Mouse (Mus musculus) spleen, adult 18-20 months (tissue): ENCODE measurements around the gene Plekhh3.
A peak's percentile ranks its signal among the peaks of the same experiment; 100 is the strongest.

Experiments used
- DNase-seq, 2 experiments: peaks; one replicate each; pipeline ENCODE4 v3.0.0; 2022; ENCODE audit warnings: mixed read lengths in 2 of 2

The Plekhh3 gene

DNA sequence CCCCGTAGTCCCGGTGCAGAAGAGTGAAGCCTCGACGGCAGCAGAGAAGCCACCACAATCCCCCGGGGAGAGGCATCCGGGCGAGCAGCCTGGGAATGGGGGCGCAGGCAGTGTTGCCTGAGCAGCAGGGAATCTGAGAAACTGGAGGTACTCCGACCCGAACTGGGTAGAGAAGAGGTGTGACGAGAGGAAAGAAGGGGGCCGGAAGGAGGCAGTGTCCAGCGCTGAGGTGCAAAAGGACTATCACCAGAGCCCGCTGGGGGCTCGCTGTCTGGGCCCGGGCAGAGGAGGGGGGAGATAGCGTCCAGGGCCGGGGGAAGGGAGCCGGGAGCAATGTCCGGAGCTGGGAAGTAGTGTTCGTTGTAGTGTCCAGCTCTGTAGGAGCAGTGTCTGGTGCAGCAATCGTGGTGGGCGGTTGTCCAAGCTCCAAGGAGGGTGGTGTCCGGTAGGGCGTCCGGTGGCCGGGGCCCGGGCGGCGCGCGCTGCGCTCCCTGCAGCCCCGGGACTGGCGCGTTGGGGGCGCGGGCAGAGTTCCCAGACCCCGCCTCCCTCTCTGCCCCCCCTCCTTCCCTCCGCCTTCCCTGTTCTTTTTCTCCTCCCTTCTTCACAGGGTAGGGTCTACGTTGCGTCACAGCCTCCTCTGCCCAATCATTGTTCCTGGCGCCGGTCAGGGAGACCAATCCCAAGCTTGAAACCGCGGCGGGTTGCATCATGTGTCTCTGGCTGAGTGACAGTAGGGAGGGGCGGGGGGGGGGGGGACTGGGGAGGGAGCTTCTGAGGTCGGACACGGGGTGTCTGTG is at the start of gene Plekhh3:
TSS of gene Plekhh3 (minus strand) at position 541 of the 800 bp plus-strand sequence.
- DNase-seq = peak; percentile 73 to 84

DNA sequence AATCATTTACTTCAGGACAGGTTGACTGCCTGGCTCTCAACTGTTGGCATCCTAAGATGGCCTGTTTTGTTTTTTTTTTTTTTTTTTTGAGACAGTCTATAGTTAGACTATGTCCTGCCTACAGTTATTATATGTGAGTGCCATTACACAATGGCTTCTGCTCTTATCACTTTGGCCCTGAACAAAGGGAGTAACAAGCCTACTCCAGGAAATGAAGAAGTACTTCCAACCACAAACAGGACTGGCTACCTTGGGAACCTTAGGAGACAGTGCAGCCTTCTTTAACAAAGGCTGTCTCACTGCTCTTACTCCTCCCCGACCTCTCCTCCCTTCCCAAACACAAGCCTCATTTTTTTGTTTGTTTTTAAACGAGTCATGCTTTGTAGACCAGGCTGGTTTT is 49.7 kb upstream of the Plekhh3 start:
- no peak for DNase-seq

DNA sequence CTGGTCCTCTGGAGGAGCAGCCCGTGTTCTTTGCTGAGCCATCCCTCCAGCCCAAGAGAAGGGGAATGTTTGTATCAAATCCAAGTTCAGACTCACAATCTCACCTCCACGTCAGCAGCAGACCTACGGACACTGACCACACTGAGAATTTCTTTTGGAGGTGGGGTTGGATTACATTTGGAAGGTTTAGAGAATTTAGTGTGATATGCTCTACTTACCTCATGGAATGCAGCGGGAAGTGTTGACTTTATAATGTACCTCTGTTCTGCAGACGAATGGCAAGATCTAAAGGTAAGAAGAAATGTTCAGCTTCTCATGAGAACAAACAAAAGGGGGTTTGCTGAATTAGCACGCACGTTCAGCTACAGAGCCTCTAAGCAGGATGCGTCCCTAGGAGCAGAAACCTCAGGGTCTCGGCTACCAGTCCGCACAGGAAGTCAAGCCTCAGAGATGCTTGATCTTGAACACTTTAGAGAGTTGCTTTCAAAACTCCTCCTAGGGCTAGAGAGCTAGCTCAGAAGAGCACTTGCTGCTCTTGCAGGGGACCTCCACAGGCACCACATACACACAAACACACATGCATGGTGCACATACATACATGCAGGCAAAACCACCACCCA is 47.4 kb upstream of the Plekhh3 start:
- DNase-seq = no peak

DNA sequence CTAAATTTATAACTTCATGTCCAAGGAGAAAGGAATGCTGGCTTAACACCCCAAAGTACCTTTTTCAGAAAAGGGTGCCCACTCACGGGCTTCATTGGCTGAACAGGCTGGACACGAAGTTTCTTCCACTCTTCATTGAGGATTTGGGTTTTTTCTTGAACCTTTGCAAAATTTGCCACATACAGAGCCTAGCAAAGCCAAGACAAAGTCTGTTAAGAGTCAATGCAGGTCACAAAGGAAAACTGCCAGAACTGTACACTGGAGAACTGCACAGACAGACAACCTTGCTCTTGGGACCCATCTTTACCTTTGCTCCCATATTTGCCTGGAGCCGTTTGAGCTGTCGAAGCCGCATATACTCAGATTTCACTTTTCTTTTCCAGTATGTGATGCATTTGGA is 45.8 kb upstream of the Plekhh3 start:
- no peak for DNase-seq

DNA sequence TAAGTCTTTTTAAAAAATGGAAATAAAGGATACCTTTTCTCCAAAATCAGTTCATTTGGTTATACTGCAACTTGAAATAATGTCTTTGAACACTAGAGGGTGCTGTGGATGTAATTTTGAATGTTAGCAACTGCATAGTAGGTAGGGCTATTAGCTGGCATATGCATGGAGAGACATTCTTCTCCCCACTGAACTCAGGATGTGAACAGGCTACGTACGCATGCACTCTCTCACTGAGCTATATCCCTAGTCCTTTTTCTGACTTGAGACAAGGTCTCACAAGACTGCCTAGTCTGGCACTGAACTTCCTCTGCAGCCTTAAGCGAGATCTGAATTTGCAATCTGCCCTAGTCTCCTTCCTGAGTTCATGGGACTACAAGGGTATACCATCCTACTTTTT is 40.8 kb upstream of the Plekhh3 start:
- DNase-seq = no peak

DNA sequence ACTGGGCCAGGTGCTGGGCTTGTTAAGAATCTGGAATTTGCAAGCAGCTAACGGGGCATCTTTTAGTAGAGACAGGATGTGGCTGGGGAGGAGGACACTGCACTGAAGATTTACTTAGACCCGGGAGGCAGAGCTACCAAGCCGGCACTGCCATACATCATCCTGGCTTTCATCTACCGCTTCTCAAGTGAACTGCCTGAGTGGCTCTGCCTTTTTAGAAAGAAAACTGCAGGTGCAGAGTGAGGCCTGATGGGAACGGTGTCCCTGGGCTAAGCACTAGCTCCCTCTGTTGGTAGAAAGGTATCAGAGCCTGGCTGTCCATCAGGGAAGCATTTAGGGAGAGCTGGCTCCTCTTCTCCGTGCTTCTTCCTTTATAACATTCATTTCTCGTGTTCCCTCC is 29.8 kb upstream of the Plekhh3 start:
- no peak for DNase-seq

DNA sequence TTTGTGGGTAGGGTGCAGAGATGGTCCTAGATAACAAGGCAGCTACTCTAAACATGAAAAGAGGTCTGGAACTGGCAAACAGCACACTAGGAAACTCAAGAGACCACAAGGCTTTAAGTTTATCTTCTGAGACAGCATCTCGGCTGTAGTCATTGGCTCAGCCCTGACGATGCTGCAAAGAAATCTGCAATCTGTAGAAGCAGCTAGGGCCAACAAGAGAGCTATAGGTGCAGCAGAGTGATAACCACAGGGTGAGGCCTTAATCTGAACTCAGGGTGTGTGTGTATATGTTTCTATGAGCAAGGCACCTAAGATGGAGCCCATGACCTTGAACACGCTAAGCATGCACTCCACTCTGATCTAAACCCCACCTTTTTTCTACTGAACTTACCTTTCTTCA is 28.4 kb upstream of the Plekhh3 start:
- DNase-seq = no peak

DNA sequence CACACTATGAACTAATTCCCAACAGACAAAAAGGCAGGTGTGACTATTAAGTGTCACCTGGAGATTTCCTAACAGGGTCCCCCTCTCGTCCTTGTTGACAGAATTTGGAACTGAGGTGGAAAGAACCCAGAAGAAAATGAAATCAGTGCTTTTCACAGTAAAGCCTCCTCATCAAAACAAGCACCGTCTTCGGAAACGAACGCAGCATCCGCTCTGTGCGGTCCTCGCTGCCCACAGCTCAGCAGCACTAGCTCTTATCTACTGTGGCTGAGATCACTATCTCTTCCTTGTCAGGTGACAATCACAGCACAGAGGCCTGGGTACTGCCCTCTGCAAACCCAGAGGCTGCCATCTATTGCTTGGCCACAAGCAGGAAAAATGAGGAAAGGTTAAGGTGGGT is 25.0 kb upstream of the Plekhh3 start:
- DNase-seq = no peak

DNA sequence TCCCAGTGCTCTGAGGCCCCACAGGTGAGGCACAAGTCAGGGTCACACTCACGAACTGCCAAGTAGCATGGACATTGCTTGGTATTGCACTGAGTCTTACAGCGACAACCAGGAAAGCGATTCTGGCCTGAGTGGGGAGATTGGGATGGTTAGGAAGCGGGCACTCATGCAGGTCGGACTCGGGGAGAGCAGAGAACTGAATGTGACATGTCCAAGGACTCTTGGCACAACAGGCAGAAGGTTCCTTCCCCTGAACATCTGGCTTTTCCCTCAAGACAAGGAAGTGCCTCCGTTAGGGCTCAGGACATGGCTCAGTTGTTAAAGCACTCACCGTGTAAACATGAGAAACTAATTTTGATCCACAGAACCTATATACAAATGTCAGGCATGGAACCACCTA is 24.4 kb upstream of the Plekhh3 start:
- no peak for DNase-seq

DNA sequence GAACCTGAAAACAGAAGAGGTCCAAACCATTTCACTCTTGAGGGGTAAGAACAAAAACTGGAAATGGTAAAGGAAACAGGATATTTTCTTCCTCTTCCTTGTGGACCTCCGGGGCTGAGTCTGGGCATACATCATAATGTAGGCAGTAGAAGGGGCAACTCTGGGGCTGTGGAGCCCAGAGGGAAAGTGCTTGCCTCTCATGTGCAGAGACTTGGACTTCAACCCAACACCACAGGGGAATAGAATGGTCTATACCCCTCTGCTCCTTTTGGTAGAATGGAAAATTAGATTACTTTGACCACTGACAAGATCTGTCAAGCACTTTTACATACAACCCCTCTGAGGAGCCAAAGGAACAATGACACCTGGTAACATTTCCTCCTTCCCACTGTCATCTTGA is 23.9 kb upstream of the Plekhh3 start:
- DNase-seq = no peak

DNA sequence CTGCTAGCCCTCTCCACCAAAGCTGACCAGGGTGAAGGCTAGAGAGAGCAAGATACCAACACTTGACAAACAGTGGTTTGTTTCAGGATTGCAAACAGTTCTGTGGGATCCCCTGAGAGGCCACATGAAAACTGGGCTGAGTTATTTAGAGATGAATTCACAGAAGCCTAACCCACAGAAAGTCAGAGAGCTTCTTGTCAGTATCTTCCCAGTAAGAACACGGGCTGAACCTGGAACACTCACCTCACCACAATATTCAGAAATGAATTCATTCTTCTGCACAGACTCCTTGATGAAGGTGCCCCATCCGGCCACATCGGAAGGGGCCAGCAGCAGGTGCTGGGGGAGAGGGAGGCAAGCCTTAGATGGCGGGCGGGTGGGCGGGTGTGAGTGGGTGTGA is 23.5 kb upstream of the Plekhh3 start:
- DNase-seq = no peak

DNA sequence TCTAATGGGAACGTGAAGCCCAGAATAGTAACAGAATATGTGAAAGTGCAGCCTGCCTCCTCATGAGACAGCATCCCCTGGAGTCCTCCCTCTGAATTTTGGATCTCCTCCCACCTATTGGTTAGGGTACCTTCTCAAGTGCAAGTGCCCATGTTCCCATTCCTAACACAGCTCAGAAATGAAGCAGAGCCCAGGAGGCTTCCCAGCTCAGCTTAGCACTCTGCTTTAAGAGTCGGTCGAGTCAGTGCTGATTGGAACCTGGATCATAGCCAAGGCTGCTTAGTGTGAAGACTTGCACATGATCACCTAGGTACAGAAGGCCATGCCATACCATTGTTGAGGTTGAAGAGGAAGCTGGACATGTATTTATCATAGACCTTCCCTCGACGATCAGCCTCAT is 23.0 kb upstream of the Plekhh3 start:
- no peak for DNase-seq

DNA sequence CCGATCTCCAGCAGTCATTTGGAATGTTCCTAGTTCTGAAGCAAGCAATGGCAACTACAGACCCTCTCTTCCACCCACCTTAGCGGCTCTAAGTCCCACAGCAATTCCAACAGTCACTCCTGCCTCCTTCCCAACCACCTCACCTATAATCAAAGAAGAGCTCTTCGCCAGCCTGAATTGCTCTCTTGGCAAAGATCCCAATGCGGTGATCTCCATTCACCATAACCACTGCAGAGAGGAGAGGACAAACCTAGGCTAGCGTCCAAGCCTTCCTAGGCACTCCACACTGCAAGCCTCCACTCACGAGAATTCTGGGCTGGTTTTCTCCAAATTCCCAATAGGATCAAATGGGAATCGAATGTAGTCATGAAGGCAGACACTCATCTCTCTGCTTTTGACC is 21.9 kb upstream of the Plekhh3 start:
- no peak for DNase-seq

DNA sequence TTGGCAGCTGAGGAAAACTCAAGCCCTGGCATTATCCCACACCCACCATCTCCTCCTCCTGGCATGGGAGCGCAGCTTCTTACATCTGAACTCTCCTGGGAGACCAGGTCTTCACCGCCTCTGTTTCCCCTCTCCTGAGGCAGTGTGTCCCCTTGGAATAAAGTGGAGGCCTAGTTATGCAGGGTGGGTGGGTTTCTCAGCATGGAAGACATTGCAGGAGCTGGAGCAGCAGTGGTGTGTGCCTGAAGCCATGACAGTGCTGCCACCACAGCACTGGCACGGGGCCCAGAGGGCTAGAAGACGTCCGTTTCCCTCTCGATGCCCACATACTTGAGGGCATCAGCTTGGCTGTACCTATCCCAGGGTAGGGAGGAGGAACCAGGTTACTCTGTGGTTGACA is 21.5 kb upstream of the Plekhh3 start:
- DNase-seq = no peak

DNA sequence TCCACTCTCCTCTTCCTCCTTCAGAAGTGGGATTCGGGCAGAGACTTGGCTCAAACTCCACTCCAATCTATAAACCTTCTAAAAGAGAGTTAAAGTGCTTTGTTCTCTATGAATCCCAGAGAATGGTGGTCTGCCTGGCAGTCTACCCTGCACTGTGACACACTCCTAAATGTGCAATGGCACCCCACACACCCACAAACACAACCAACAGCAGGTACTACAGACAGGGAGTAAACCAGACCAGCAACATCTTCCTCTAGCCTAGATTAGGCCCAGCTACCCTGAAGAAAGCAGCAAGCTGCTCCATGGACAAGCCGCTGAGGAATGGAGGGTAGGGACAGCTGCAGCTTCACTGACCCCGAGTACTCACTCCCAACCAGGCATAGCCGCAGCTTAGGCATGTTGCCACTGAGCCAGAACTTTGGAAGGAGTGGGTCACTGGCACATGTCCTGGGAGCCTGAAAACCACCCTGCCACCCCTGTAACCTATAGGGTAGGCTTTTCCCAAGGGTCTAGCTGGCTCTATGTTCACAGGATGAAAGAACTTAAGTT is 20.8 kb upstream of the Plekhh3 start:
- no peak for DNase-seq

DNA sequence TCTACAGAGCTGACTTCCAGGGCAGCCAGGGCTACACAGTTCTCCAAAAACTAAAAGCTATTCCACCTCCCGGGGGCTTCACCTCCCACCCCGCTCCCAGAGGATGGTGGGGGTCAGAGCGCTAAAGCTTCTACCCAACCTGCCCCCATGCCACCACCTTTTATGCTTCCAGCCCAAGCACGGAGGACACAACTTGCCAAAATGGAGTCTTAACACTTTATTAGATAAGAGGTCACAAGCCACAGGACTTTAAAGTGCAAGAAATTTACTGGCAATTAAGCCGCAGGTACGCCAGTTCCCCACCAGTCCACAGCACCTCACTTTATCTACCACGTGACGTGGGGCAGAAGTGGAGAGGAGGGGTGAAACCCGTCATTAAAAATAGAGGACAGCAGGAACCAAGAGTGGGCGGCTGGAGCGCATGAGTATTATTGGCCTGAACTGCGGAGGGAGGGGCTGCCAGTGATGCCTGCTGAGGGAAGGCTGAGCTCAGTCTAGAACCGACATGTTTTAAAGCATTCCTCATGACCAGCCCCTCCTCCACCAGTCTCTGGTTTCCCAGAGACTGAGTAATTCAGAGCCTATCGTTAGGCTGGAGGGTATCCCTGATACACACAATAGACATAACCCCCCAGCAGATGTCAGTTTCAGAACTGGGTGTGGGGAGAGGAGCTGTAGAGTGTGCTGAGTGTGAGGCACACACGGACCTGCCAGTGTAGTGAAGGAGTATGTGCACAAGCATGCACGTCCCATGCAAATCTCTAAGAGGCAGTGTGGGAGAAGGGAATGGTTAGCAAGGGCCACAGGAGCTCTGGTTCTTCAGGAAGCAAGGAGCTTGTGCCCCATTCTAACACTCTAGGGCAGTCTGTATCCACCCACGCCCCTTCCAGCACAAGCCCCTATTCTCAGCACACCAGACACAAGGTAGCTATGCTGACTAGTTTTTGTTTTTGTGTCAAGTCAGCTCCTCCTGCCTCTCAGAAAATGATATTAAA is 20.1 kb upstream of the Plekhh3 start:
- no peak for DNase-seq

DNA sequence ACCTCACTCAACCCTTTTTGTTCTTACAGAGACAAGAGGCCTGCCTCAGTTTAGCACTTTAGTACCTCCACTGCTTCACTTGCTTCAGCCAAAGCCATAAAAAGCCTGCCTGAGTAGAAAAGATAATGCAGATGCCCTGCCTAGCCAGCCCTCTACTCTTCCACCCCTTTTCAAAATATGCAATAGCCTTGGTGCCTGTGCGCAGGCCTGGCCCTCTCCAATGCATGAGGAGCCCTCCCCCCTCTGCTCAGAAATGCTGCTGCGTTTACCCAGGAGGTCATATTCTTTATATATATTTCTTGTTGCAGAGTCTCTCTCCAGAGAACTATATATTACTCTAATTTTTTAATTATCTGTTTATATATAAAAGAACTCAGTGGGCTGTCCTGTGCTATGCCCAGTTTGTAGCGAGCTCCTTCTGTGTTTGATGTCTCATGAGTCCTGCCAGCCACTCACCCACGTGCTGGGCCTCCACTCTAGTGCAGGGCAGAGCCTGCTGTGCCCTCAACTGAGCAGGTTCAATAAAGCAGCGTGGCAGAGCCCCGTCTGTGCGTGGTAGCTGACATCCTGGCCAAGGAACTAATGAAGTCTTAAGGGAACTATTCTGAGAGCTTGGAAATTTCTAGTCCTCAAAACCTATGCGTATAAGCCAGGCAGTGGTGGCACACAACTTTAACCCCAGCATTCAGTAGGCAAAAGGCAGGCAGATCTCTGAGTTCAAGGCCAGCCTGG is 19.2 kb upstream of the Plekhh3 start:
- DNase-seq = no peak

DNA sequence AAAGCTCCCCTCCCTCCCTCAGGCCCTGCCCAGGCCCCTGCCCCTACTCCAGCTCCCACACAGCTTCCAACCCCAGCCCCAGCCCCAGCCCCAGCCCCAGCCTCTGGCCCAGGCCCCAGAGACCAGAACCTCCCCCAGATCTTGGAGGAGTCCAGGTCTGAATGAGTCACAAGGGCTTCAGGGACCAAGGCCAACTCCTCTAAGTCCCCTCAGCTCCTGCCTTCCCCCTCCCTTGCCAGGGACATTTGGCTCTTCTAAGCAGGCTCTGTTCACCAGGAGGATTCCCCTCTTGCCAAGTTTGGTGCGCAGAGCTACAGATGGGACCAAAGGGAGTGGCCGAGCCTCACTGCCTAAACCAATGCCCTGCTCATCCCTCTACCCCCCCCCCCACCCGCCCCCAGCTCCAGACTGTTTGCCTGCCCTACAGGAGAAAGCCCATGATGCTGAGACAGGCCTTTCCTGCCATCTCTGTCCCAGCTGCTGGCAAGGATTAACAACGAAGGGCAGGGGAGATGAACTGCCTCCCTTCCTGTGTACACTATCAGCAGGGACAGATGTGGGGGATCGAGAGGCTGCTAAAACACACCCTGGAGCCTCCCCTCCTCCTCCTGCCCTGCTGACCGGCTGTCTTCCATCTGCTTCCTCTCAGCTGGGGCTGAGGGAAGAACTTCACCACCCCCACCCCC is 18.5 kb upstream of the Plekhh3 start:
- DNase-seq = no peak

DNA sequence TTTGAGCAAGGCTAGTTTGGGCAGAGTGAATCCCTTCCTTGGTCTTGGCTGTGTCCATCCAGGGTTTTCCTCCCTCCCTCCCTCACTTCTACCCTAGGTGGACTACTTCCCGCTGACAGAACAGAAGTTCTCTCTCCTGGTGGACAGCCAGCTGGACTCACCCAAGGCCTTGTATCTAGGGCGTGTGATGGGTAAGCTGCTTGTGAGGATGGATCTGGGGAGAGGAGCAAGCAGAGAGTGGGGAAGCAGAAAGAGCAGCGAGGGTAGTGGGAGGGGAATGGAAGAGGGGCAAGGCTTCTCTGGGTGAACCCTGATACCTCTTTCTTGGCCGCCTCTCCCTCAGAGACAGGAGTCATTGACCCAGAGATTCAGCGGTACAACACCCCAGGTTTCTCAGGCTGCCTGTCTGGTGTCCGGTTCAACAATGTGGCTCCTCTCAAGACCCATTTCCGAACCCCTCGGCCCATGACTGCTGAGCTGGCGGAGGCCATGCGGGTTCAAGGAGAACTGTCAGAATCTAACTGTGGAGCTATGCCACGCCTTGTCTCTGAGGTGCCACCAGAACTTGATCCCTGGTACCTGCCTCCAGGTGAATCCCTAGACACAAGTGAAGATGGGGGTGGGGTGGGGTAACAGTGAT is 17.1 kb upstream of the Plekhh3 start:
- DNase-seq = no peak

DNA sequence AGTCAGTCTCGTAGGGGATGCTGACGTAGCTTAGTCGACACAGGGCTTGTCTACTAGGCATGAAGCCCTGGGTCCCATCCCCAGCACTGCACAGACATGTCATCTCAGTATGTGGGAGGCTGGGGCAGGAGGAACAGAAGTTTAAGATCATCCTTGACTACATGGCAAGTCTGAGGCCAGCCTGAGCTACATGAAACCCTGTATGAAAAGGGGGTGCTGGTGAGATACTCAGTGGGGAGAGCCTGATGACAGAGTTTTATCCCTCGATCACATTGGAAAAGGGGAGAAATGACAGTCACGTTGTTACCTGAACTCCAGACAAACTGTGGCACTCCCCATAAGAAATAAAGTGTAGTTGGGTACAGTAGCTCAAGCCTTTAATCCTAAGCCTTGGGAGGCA is 16.4 kb upstream of the Plekhh3 start:
- no peak for DNase-seq

DNA sequence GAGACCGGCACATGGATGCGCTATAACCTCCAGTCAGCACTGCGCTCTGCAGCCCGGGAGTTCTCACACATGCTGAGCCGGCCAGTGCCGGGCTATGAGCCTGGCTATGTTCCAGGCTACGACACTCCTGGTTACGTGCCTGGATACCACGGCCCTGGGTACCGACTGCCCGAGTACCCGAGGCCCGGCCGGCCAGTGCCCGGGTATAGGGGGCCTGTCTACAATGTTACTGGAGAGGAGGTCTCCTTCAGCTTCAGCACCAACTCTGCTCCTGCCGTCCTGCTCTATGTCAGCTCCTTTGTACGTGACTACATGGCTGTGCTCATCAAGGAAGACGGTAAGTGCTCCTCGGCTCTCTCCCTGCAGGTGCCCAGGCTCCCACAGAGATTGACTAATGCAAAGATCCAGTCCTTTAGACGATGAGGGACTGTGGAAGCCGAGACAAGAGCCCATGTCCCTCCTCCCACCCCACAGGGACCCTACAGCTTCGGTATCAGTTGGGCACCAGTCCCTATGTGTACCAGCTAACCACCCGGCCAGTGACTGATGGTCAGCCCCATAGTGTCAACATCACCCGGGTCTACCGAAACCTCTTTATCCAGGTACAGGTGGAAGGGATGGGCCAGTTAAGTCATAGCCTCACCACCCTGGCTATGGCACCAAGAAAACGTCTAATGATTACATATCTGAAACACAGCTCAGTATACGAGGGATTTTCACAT is 15.5 kb upstream of the Plekhh3 start:
- DNase-seq = no peak
